ENCODE assay signal across 22 mouse cellular contexts in the genomic region with DNA sequence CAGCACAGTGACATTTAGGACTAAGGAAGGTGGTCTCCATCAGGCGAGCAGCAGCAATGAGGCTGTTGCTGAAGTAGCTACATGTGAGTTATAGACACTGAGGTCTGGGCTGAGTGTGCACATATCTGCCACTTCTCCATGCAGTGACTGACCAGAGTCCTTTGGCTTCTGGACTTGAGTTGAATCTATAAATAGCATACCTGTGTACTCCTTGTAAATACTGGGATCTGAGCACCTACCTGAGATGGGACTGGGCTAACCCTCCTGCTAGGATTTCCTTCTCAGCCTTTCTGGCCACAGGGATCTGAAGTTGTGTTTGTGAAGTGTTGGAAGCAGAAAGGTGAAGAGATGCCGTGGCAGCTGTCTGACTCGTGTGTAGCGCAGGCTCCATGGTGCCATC. TPM values are rescaled to one million over a fixed set of nuclear protein-coding genes. Genes with fewer than 3 reads are reported as not detected.
"Had no signal": no experiment of that assay in that cellular context is flagged by ENCODE, and none has a peak within 500 bp of the region (broad histone marks: within the 10 kb centered on the region; RNA-seq: fewer than 3 reads in every experiment).

No protein-coding gene starts in this region.

- H3K9me3 ChIP-seq: neural tube, embryonic 13.5 days; neural tube, embryonic 15.5 days; stomach, embryonic 15.5 days had no signal

- H3K9ac ChIP-seq: neural tube, embryonic 15.5 days; stomach, embryonic 15.5 days had no signal

- H3K27me3 ChIP-seq: neural tube, embryonic 13.5 days; neural tube, embryonic 15.5 days; stomach, embryonic 15.5 days had no signal

- H3K4me2 ChIP-seq: neural tube, embryonic 13.5 days; neural tube, embryonic 15.5 days; stomach, embryonic 15.5 days had no signal

- H3K4me3 ChIP-seq: neural tube, embryonic 13.5 days; neural tube, embryonic 15.5 days; stomach, embryonic 15.5 days had no signal

- H3K4me1 ChIP-seq: stomach, embryonic 15.5 days had no signal

- H3K27ac ChIP-seq: neural tube, embryonic 13.5 days; neural tube, embryonic 15.5 days; stomach, embryonic 15.5 days; stomach, postnatal 0 days had no signal

- DNase-seq: retina, postnatal 1 day; right cerebral cortex, adult 18-20 months; right cerebral cortex, postnatal 14 days; right cerebral cortex, postnatal 25 days; right cerebral cortex, postnatal 4 days; spleen, adult 18-20 months; thymus, adult 18-20 months; thymus, adult 2 months; thymus, postnatal 14 days; thymus, postnatal 25 days; thymus, postnatal 36 days; thymus, postnatal 4 days had no signal

RNA-seq across cellular contexts. Expression of a gene that starts 7.1 kb away (rescaled TPM):
- polyA plus RNA-seq: small intestine, adult 2 months; spleen, adult 2 months; stomach, embryonic 14.5 days; stomach, embryonic 15.5 days; stomach, embryonic 16.5 days; stomach, postnatal 0 days; thymus, adult 2 months; thymus, postnatal 0 days; urinary bladder, adult 2 months had no signal
